In genomic region chr7:73666921-73667675, GRCm38 (mm10) we compare ENCODE assay signal across 13 mouse cellular contexts.
A peak's percentile ranks its signal among the peaks of the same experiment; 100 is the strongest.
DNase-seq lines count a peak whose midpoint lies in the region; ATAC-seq and TF ChIP-seq lines count a peak whose summit lies in the region.
"Had no signal": no experiment of that assay in that cellular context is flagged by ENCODE, and none has a peak within 500 bp of the region (broad histone marks: within the 10 kb centered on the region; RNA-seq: fewer than 3 reads in every experiment).

No protein-coding gene starts in this region.

- TF ChIP-seq POLR2A in cerebellum, adult 2 months (IDR thresholded peaks at IDR 0.05; ENCODE audit: borderline replicate concordance, insufficient read depth, low read length) = no peak

- H3K9me3 ChIP-seq in embryonic facial prominence, embryonic 12.5 days = no peaks in the 10 kb centered on the region
- no peaks in the 10 kb centered on the region for H3K9me3 ChIP-seq in embryonic facial prominence, embryonic 10.5 days
- H3K9me3 ChIP-seq in heart, embryonic 16.5 days (replicated peaks; ENCODE audit: control insufficient read depth, low read length) = no peaks in the 10 kb centered on the region
- H3K9me3 ChIP-seq in hindbrain, embryonic 11.5 days (ENCODE audit: control insufficient read depth, low read length) = no peaks in the 10 kb centered on the region
- H3K9me3 ChIP-seq: embryonic facial prominence, embryonic 13.5 days had no signal

- no peaks in the 10 kb centered on the region for H3K27me3 ChIP-seq in embryonic facial prominence, embryonic 12.5 days
- no peaks in the 10 kb centered on the region for H3K27me3 ChIP-seq in embryonic facial prominence, embryonic 10.5 days (replicated peaks; ENCODE audit: low read depth, poor library complexity, severe bottlenecking)
- no peaks in the 10 kb centered on the region for H3K27me3 ChIP-seq in heart, embryonic 16.5 days (ENCODE audit: control insufficient read depth, insufficient read depth, low read length)
- H3K27me3 ChIP-seq in hindbrain, embryonic 11.5 days (ENCODE audit: control insufficient read depth, insufficient read depth, low read length) = no peaks in the 10 kb centered on the region
- H3K27me3 ChIP-seq in cerebellum, adult 2 months (ENCODE audit: control insufficient read depth, insufficient read depth, low read length) = no peaks in the 10 kb centered on the region; the same call in 1 of the 2 replicates
- H3K27me3 ChIP-seq: embryonic facial prominence, embryonic 13.5 days had no signal

- no peak overlapping the region for H3K9ac ChIP-seq in embryonic facial prominence, embryonic 12.5 days
- no peak overlapping the region for H3K9ac ChIP-seq in heart, embryonic 16.5 days (ENCODE audit: low read length)
- H3K9ac ChIP-seq in hindbrain, embryonic 11.5 days (ENCODE audit: low read depth, low read length) = no peak overlapping the region
- H3K9ac ChIP-seq: embryonic facial prominence, embryonic 13.5 days; liver, embryonic 14.5 days had no signal

- 0 out of 2 replicates have a peak, but pooled peaks cover 3% of the 10 kb centered on the region for H3K4me1 ChIP-seq in embryonic facial prominence, embryonic 12.5 days
- H3K4me1 ChIP-seq in embryonic facial prominence, embryonic 10.5 days = peaks cover 8% of the 10 kb centered on the region
- H3K4me1 ChIP-seq in heart, embryonic 16.5 days (ENCODE audit: control insufficient read depth, insufficient read depth, low read length) = no peaks in the 10 kb centered on the region
- no peaks in the 10 kb centered on the region for H3K4me1 ChIP-seq in hindbrain, embryonic 11.5 days (replicated peaks; ENCODE audit: control insufficient read depth, insufficient read depth, low read length)
- no peaks in the 10 kb centered on the region; the same call in 1 of the 2 replicates for H3K4me1 ChIP-seq in cerebellum, adult 2 months (ENCODE audit: control insufficient read depth, insufficient read depth, low read length)
- H3K4me1 ChIP-seq: embryonic facial prominence, embryonic 13.5 days had no signal

- ATAC-seq in embryonic facial prominence, embryonic 12.5 days (ENCODE audit: insufficient number of reproducible peaks, insufficient read depth, low FRiP score, low TSS enrichment) = 0 out of 2 replicates have a peak, but pooled peaks have one; percentile 41
- ATAC-seq in heart, embryonic 16.5 days (replicated peaks; ENCODE audit: extremely low read depth, insufficient read depth, low FRiP score) = peak; percentile 79
- no peak for ATAC-seq in hindbrain, embryonic 11.5 days (ENCODE audit: low FRiP score)
- ATAC-seq: inflammation-experienced regulatory T-cells, adult 6 months had no signal

- WGBS in embryonic facial prominence, embryonic 12.5 days = 68% methylated on average over 14 of the region's 14 CpGs
- WGBS in embryonic facial prominence, embryonic 10.5 days = 73% methylated on average over 14 of the region's 14 CpGs
- WGBS in heart, embryonic 16.5 days = 63% methylated on average over 14 of the region's 14 CpGs
- 73% methylated on average over 14 of the region's 14 CpGs for WGBS in hindbrain, embryonic 11.5 days
- WGBS in cerebellum, adult 2 months = 45% methylated on average over 14 of the region's 14 CpGs

- H3K4me2 ChIP-seq in embryonic facial prominence, embryonic 12.5 days (replicated peaks) = no peak overlapping the region
- no peak overlapping the region for H3K4me2 ChIP-seq in heart, embryonic 16.5 days (ENCODE audit: low read depth, low read length)
- H3K4me2 ChIP-seq in hindbrain, embryonic 11.5 days (replicated peaks; ENCODE audit: low read depth, low read length) = no peak overlapping the region
- H3K4me2 ChIP-seq: embryonic facial prominence, embryonic 13.5 days had no signal

- no peak for TF ChIP-seq CTCF in cerebellum, adult 2 months (IDR thresholded peaks at IDR 0.05; ENCODE audit: borderline replicate concordance, insufficient read depth, low read depth, low read length)

- H3K4me3 ChIP-seq in embryonic facial prominence, embryonic 12.5 days = no peak overlapping the region
- H3K4me3 ChIP-seq in embryonic facial prominence, embryonic 10.5 days = no peak overlapping the region
- no peak overlapping the region for H3K4me3 ChIP-seq in heart, embryonic 16.5 days (ENCODE audit: low read length)
- no peak overlapping the region for H3K4me3 ChIP-seq in hindbrain, embryonic 11.5 days (ENCODE audit: low read depth, low read length)
- H3K4me3 ChIP-seq in cerebellum, adult 2 months (replicated peaks; ENCODE audit: insufficient read depth, low read depth, low read length) = no peak overlapping the region
- H3K4me3 ChIP-seq: embryonic facial prominence, embryonic 13.5 days had no signal

- H3K36me3 ChIP-seq in embryonic facial prominence, embryonic 12.5 days = no peaks in the 10 kb centered on the region
- H3K36me3 ChIP-seq in embryonic facial prominence, embryonic 10.5 days (replicated peaks) = no peaks in the 10 kb centered on the region
- H3K36me3 ChIP-seq in heart, embryonic 16.5 days (ENCODE audit: control insufficient read depth, insufficient read depth) = no peaks in the 10 kb centered on the region
- H3K36me3 ChIP-seq in hindbrain, embryonic 11.5 days (ENCODE audit: control insufficient read depth, insufficient read depth, low read length) = no peaks in the 10 kb centered on the region
- H3K36me3 ChIP-seq: embryonic facial prominence, embryonic 13.5 days had no signal

- DNase-seq in embryonic facial prominence, embryonic 10.5 days (ENCODE audit: low spot score) = no peak
- peak; percentile 74 for DNase-seq in adipocyte (ENCODE audit: low spot score)
- peak; percentile 34 to 35 for DNase-seq in kidney, postnatal 36 days
- DNase-seq in hindbrain, embryonic 11.5 days (ENCODE audit: low spot score) = no peak
- DNase-seq in c-Kit-positive CD71-positive TER-119-positive erythroid progenitor cells, embryonic 14.5 days (ENCODE audit: low spot score) = no peak
- DNase-seq in cerebellum, adult 2 months = no peak
- DNase-seq: gastrocnemius, postnatal 10 days; layer of hippocampus, postnatal 36 days had no signal

- 0 out of 2 replicates have a peak overlapping the region, but pooled peaks have one; percentile 30 for H3K27ac ChIP-seq in embryonic facial prominence, embryonic 12.5 days
- H3K27ac ChIP-seq in embryonic facial prominence, embryonic 10.5 days (replicated peaks) = no peak overlapping the region
- H3K27ac ChIP-seq in heart, embryonic 16.5 days (ENCODE audit: low read length) = no peak overlapping the region
- no peak overlapping the region for H3K27ac ChIP-seq in hindbrain, embryonic 11.5 days (ENCODE audit: low read depth, low read length)
- no peak overlapping the region for H3K27ac ChIP-seq in cerebellum, adult 2 months (ENCODE audit: insufficient read depth, low read length)
- H3K27ac ChIP-seq: embryonic facial prominence, embryonic 13.5 days; liver, embryonic 14.5 days had no signal

Comparison
In these comparisons a context has a peak if more than half of its experiments do, and no peak if none do; other contexts are left out.
1. DNase-seq: peak in adipocyte (single experiment) and kidney, postnatal 36 days (2 of 2); none in embryonic facial prominence, embryonic 10.5 days (single experiment), hindbrain, embryonic 11.5 days (single experiment), c-Kit-positive CD71-positive TER-119-positive erythroid progenitor cells, embryonic 14.5 days (single experiment) and cerebellum, adult 2 months (0 of 2).